Mouse (Mus musculus) kidney, embryonic 16.5 days (tissue): ENCODE measurements around the gene Fnbp1l. TPM values are rescaled to one million over a fixed set of nuclear protein-coding genes. Genes with fewer than 3 reads are reported as not detected.

Source experiments
- ATAC-seq: fragments of 200-750 bp; cut with Nextera tagmentation; 2 replicates; pipeline ENCODE4 v1.8.0; 2017; ENCODE audit warnings: moderate TSS enrichment; ENCODE audit not compliant: low FRiP score, low TSS enrichment
- H3K27ac ChIP-seq: fragments of 300-500 bp; sonication (generic); 2 replicates; pipeline ENCODE4 v1.5.1; 2014; ENCODE audit warnings: low read length
- H3K27me3 ChIP-seq: fragments of 300-500 bp; sonication (generic); 2 replicates; pipeline ENCODE4 v1.6.1; 2014; ENCODE audit warnings: low read length, control low read depth, mixed read lengths; ENCODE audit not compliant: insufficient read depth
- H3K36me3 ChIP-seq: fragments of 300-500 bp; sonication (generic); 2 replicates; pipeline ENCODE4 v1.6.1; 2014; ENCODE audit warnings: low read length, control low read depth, mixed read lengths; ENCODE audit not compliant: insufficient read depth
- H3K4me1 ChIP-seq: fragments of 300-500 bp; sonication (generic); 2 replicates; pipeline ENCODE4 v1.6.1; 2014; ENCODE audit warnings: low read length, control low read depth, mixed read lengths; ENCODE audit not compliant: insufficient read depth
- H3K4me2 ChIP-seq: fragments of 300-500 bp; sonication (generic); replicated peaks from 2 replicates; pipeline ENCODE4 v1.6.1; 2014; ENCODE audit warnings: low read depth, low read length
- H3K4me3 ChIP-seq: fragments of 300-500 bp; sonication (generic); 2 replicates; pipeline ENCODE4 v1.5.1; 2014; ENCODE audit warnings: mild to moderate bottlenecking, low read length
- H3K9ac ChIP-seq: fragments of 300-500 bp; sonication (generic); replicated peaks from 2 replicates; pipeline ENCODE4 v1.6.1; 2014; ENCODE audit warnings: low read length
- H3K9me3 ChIP-seq: fragments of 300-500 bp; sonication (generic); 2 replicates; pipeline ENCODE4 v1.6.1; 2016; ENCODE audit warnings: low read length, control low read depth
- WGBS: fragments of 180-500 bp; shearing (Covaris S2); extraction: QIAGEN DNeasy Blood & Tissue Kit; methylation state at CpG from one replicate; pipeline ENCODE4 v1.1.7; 2014; 5-methylcytosine and 5-hydroxymethylcytosine counted together
- polyA plus RNA-seq: library from polyadenylated mRNA; unstranded; fragments of >200 nt; fragmentation: Nextera tagmentation; extraction: Ambion mirVana; gene quantifications from 2 replicates; pipeline ENCODE4 v1.2.1, GENCODE M21; 2015

Gene Fnbp1l
- polyA plus RNA-seq, 1 experiment from 2014 or later, result 41.4 TPM

DNA sequence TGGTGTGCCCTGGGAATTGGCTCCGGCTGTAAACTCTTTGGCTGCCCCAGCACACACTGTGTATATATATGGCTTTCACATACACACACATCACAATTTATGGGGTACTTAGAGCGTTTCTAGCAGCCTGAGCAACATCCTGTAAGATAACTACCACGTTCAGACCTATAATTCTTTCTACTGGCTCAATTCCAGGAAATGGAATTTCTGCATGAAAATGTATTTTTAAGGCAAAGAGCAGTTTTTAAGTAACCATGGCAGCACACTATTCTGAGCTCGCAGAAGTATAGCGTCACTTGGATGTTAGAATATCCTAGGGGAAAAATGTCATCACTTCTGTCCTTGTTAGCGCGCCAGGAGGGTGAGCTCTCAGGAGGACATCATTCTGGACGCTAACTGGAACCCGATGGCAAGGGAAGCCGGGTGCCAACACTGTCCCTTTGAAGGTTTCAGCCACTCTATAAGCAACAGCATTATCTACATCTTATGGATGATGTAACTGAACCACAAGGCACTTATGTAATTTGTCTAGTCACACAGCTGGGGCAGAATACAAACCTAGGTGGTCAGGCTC lies 113.1 kb downstream of the Fnbp1l start:
- H3K4me1 ChIP-seq, result peaks cover 37% of the 10 kb centered on the region

DNA sequence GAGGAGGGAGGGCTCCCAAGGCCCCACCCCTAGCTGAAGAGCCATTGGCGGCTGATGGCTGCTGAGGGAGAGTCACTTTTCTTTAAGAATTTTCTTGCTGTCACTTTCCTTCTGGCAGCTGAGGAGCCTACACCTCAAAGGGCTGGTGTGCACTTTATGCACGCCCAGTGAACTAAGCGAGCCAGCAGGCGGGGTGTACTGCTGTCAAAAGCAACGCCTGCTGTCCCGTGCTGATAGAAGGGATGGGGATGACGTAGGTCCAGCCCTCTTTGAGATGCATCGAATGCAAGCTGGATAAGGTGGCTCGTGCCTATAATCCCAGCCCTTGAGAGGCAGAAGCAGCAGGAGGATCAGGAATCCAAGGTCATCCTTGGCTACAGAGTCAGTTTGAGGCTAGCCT lies 118.6 kb downstream of the Fnbp1l start:
- H3K4me1 ChIP-seq, result peaks cover 10% of the 10 kb centered on the region
- no peak overlapping the region for H3K4me2 ChIP-seq
- no peak overlapping the region for H3K4me3 ChIP-seq
- WGBS, result 88% methylated on average over 9 of the region's 9 CpGs
- no peak for ATAC-seq
- H3K36me3 ChIP-seq, result no peaks in the 10 kb centered on the region
- no peak overlapping the region for H3K9ac ChIP-seq
- no peak overlapping the region for H3K27ac ChIP-seq
- no peaks in the 10 kb centered on the region for H3K27me3 ChIP-seq
- no peaks in the 10 kb centered on the region for H3K9me3 ChIP-seq

More for the DNA sequence above, 113.1 kb downstream of the Fnbp1l start:
- WGBS, result 48% methylated on average over 10 of the region's 10 CpGs
- H3K4me2 ChIP-seq, result no peak overlapping the region
- no peak overlapping the region for H3K9ac ChIP-seq
- ATAC-seq, result 0 out of 2 replicates have a peak, but pooled peaks have one; percentile 42
- H3K36me3 ChIP-seq, result no peaks in the 10 kb centered on the region
- H3K27me3 ChIP-seq, result no peaks in the 10 kb centered on the region
- peak overlapping the region; percentile 51; the same call in 1 of the 2 replicates for H3K27ac ChIP-seq
- H3K4me3 ChIP-seq, result no peak overlapping the region
- H3K9me3 ChIP-seq, result no peaks in the 10 kb centered on the region

DNA sequence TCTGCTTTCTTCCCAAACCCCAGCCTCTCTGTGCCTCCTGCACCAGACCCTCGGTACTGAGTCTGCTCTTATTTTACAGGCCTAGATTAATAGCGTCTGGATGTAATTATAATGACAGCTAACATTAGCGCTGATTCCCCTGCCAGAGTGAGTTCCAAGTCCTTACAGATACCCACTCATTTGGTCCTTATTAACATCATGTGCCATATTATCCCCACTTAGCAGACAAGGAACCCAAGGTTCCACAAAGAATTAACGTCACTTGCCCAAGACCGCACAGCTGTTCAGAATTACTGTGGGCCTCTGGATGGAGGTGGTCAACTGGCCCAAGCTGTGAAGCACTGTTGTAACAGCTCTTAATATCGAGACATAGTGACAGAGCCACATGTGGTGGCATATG lies 119.9 kb downstream of the Fnbp1l start:
- Histone ChIP-seq H3K9ac (no peak overlapping the region), H3K27ac (no peak overlapping the region), H3K4me2 (no peak overlapping the region), H3K4me3 (no peak overlapping the region), H3K27me3 (no peaks in the 10 kb centered on the region), H3K4me1 (peaks cover 6% of the 10 kb centered on the region), H3K9me3 (no peaks in the 10 kb centered on the region), H3K36me3 (no peaks in the 10 kb centered on the region)
- 86% methylated on average over 6 of the region's 6 CpGs for WGBS
- ATAC-seq, result no peak

DNA sequence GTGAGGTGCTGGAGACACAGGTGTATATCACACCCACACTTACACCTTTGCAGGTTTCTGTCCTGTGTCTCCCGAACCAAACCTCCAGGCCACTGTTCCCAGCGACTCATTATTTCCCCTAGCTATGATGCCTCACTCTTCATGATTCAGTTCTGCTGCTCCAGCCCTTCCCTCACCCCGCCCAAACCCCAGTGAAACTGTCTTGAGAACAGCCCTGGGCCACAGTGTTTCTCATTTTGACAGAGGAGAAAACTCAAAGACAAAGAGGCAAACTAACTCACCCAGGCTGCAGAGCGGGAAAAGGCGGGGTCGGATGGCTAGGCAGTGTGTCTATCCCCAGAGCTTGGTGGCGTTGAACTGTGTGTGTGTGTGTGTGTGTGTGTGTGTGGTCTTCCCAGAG lies 121.0 kb downstream of the Fnbp1l start:
- H3K4me1 ChIP-seq, result peaks cover 12% of the 10 kb centered on the region
- H3K27me3 ChIP-seq, result no peaks in the 10 kb centered on the region
- H3K27ac ChIP-seq, result no peak overlapping the region
- no peak overlapping the region for H3K4me3 ChIP-seq
- no peaks in the 10 kb centered on the region for H3K36me3 ChIP-seq
- WGBS, result 87% methylated on average over 7 of the region's 7 CpGs
- no peaks in the 10 kb centered on the region for H3K9me3 ChIP-seq
- no peak overlapping the region for H3K9ac ChIP-seq
- ATAC-seq, result no peak
- H3K4me2 ChIP-seq, result no peak overlapping the region

DNA sequence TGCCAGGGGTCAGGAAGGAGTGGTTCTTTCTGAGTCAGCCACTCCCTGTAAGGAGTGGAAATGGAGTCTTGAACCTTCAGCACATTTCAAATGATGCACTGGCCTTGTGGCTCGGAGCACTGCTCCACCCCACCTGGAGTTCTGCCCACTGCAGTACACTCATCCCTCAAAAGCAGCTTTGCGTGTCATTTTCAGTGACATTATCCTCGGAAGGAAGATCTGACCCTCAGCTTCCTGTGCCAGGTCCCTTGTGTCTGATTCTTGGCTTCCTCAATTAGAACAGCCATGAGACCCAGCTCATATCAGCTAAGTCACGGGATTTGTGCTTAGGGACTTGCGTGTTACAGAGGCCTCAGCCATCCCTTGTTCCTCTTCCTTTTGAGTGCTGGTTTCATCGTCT lies 121.6 kb downstream of the Fnbp1l start:
- Histone ChIP-seq H3K9me3 (no peaks in the 10 kb centered on the region), H3K27ac (no peak overlapping the region), H3K4me3 (no peak overlapping the region), H3K4me1 (peaks cover 12% of the 10 kb centered on the region), H3K27me3 (no peaks in the 10 kb centered on the region), H3K4me2 (no peak overlapping the region), H3K36me3 (no peaks in the 10 kb centered on the region), H3K9ac (no peak overlapping the region)
- ATAC-seq, result no peak
- 76% methylated on average over 6 of the region's 6 CpGs for WGBS

DNA sequence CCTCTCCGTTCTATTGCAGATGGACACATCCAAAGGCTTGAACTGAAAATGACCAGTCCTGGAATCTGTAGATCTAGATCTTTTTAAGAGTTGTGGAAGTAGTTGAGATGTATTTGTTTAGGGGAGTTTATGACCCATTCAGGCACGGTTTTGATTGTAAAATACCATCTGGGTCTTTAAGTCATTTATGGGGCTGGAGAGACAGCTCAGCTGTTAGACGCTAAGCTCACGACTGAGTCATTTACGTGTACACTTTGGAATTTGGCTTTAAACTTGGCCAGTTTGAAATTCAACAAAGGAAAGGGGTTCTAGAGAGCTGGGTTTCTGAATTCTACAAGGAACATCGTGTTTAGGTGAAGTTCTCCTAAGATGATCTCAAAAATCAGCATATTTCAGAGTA lies 124.8 kb downstream of the Fnbp1l start:
- no peaks in the 10 kb centered on the region for H3K36me3 ChIP-seq
- H3K4me1 ChIP-seq, result peaks cover 12% of the 10 kb centered on the region
- no peak overlapping the region; the same call in 1 of the 2 replicates for H3K27ac ChIP-seq
- WGBS, result 31% methylated on average over 6 of the region's 6 CpGs
- no peaks in the 10 kb centered on the region for H3K9me3 ChIP-seq
- no peak overlapping the region for H3K4me3 ChIP-seq
- no peak overlapping the region for H3K4me2 ChIP-seq
- H3K9ac ChIP-seq, result no peak overlapping the region
- no peak for ATAC-seq
- H3K27me3 ChIP-seq, result no peaks in the 10 kb centered on the region

DNA sequence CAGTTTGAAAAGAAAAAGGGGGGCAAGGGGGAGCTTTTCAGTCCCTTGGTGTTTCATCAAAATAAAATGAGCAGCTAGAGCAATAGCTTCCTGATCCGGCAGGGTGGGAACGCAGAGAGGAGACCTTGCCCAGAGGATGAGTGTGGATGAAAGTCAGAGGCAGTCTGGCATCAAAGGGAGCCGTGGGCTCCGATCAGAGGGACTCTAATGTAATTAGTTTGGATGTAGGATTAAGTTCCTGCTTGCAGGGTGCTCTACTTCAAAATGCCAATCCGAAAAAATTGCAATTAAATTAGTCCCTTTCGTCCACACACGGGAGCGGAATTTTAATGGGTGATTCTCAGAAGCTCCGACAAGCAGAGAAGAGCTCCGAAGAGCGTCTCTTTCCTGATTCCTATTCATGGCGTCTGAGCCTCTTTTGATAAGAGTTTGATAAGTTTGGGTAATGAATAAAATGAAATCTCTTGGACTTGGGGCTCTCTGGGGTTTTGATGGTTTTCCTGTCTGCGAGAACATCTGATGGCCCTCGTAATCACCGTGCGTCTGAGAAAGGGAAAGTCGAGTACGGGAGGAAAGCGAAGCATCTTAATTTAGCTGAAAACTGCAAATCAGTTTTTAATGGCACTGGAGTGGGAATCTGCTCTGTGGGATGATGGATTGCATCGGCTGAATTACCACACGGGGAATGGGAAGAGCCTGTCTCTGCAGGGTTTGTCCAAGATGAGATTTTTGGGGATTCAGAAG lies 126.5 kb downstream of the Fnbp1l start:
- 60% methylated on average over 21 of the region's 21 CpGs for WGBS
- H3K9me3 ChIP-seq, result no peaks in the 10 kb centered on the region
- no peak overlapping the region for H3K9ac ChIP-seq
- no peak overlapping the region for H3K27ac ChIP-seq
- peaks cover 13% of the 10 kb centered on the region for H3K4me1 ChIP-seq
- ATAC-seq, result no peak
- H3K4me3 ChIP-seq, result no peak overlapping the region
- H3K27me3 ChIP-seq, result no peaks in the 10 kb centered on the region
- H3K4me2 ChIP-seq, result no peak overlapping the region
- no peaks in the 10 kb centered on the region for H3K36me3 ChIP-seq

DNA sequence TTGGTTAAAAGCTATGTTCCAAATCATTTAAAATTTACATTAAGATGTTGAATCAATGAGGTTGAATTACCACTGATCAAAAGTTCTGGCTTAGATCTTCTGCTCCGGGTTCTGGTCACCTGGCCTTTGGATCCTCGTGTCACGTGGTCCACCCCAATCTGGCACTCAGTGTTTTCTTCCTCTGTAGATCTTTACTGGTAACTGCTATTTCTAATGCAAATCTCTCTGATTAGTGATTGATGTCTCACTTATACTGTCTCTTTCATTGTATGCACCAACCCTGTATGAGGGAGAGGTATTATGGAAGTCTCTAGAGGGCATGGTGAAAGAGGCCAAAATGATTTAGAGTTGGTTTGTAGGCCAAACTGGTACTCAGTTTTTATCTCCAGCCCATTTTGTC lies 127.5 kb downstream of the Fnbp1l start:
- Histone ChIP-seq H3K4me3 (no peak overlapping the region), H3K27ac (no peak overlapping the region), H3K27me3 (no peaks in the 10 kb centered on the region), H3K4me2 (no peak overlapping the region), H3K9ac (no peak overlapping the region), H3K9me3 (no peaks in the 10 kb centered on the region), H3K4me1 (peaks cover 18% of the 10 kb centered on the region), H3K36me3 (no peaks in the 10 kb centered on the region)
- ATAC-seq, result no peak
- 89% methylated on average over 3 of the region's 3 CpGs for WGBS

DNA sequence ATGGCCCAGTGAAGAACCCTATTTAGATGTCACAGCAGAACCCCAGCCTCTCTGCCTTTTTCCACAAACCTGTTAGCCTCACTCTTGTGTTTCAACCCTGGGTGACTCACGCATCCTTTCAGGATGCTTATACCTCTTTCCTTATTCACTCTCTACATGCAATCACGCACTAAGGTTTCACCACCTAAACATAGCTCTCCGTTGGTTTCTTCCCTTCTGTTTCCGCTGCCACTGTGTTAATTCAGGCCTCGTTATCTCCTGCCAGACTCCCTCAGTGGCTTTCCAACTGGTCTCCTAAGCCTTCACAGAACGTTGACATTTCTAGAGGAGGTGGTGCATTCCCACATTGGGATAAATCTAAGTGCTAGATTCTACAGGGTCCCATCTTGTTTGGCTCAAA lies 128.9 kb downstream of the Fnbp1l start:
- Histone ChIP-seq H3K4me3 (no peak overlapping the region), H3K27ac (no peak overlapping the region), H3K9ac (no peak overlapping the region), H3K9me3 (no peaks in the 10 kb centered on the region), H3K4me1 (peaks cover 18% of the 10 kb centered on the region), H3K36me3 (no peaks in the 10 kb centered on the region), H3K27me3 (no peaks in the 10 kb centered on the region), H3K4me2 (no peak overlapping the region)
- 83% methylated on average over 6 of the region's 6 CpGs for WGBS
- ATAC-seq, result no peak
